Mouse (Mus musculus): ENCODE results near the gene Ugt8a.

The Ugt8a gene

DNA sequence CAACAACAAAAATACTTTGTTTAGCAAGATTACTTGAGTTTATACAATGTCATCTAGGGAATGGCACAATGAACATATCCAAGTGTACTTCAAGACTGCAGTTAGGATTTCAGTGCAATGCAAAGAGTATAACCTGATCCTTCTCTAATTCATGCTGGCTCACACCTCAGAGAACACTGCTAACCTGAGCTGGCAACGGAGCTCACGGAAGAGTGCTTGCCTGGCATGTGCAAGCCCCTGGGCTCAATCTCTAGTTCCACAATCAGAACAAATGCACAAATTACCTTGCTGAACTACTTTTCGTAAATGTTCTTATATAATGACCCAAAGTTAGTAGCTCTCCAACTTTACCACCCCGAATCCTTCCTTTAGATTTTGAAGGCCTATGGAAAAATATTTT lies 68.5 kb downstream of the Ugt8a start:
- DNase-seq (ENCODE audit: low read depth, low spot score), result no peak

DNA sequence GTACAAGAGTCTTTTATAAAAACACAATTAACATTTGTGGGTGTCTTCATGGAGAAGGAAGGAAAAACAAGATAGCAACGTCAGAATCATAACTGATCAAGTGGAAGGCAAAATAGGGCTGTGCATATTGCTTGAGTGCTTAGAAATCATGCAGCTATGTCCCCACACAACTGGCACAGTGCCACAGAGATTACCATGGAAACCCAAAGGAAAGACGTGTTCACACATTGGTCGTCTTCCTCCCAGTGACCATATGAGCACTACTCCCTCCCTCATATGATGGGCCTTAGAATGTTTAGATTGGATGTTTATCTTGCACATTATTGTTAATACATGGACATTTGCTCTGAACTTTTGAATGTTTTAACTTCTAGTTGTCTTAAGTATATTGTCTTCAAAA lies 76.8 kb downstream of the Ugt8a start:
- DNase-seq (ENCODE audit: low read depth, low spot score), result no peak

DNA sequence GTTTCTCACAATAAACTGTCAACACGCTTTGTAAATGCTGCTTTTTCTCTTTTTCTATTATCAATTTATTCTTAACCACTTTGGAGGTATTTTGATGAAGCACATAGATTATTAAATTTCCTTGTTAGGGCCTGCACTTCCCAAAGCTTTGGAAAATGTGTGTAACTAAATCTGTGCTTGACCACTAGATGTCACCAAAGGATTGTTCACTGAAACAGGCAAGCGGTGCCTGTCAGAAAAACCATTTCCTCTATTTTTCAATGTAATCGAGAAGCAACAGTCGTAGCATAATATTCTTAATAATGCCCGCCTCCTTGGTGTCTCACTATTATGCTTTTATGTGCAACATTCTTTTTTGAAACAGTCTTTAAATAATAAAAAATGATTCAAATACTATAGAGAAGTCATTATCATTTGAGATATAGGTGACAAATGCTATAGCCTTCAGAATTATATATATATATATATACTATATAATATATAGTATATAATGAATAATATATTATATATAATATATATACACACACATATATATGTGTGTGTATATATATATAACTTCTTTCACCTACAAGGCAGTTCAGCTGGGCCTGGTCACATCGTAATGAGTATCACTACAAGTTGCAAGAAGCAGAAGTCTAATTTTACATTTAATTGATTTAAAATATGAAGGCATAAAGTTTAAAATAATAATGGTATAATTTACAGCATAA lies 89.1 kb downstream of the Ugt8a start:
- peak; percentile 7 for DNase-seq (ENCODE audit: low read depth, low spot score)

DNA sequence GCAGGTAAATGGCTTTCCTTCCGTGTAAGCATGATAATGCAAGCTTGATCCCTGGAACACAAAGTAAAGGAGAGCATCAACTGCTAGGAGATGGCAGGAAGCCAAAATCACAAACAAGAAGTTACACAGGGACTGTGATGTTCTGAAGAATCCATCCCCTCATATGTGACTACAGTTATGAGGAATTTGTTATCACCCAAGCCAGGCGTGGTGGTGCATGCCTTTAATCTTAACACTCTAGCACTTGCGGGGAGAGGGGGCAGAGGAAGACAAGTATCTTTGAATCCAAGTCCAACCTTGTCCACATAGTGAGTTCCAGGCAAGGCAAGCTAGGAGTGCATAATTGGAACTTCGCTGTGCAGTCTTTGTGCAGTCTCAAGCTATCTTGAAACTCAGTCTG lies 110.4 kb downstream of the Ugt8a start:
- no peak for DNase-seq (ENCODE audit: low read depth, low spot score)

DNA sequence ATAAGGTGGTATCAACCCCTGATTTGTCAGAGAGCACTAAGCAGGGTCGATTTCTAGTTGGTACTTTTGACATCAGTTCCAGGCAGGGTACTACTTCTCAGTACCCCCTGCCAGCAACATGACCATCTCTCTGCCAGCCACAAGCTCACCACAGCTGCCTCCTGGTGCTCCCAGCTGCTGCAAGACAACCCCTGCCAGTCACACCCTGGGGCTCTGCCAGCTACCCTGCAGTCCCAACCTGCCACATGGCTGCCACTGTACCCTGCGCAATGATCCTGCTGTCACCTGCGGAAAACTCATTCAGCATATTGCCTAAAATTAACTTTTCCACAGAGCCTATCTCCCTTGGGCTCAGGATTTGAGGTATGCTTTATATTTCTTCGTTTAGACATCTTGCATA lies 111.2 kb downstream of the Ugt8a start:
- no peak for DNase-seq (ENCODE audit: low read depth, low spot score)

DNA sequence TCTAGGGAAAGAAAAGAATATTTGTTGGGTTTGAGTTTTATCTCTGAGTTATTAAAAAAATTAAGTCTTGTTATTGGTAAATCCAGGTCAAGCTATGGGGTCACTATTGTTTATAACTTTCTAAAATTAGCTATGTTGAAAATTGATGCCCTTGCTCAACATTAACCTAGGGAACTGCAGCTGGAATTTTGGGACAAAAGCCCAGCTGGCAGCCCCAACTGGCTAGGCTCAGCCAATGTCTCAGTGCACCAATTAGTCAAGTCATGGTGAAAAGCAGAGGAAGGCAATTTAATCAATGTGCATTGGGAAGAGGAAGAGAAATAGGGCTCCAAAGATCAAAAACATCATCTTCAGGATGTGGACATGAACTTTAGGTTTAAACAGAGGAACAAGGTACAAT lies 118.7 kb downstream of the Ugt8a start:
- no peak for DNase-seq (ENCODE audit: low read depth, low spot score)

All from skeletal muscle tissue, adult 2 months (tissue).